Mouse (Mus musculus) liver, adult 2 months (tissue): ENCODE measurements at regions not wholly inside any gene's neighbourhood (a gene's known extent, or its start where the extent isn't known, plus 50 kb on each side); places are given as distances from the start of the nearest gene placed in this dataset.

Experiments used
- CTCF ChIP-seq: fragments of 200-500 bp; IDR thresholded peaks from 2 replicates; pipeline ENCODE4 v1.5.1; 2011; ENCODE audit warnings: low read depth, low read length, control low read depth
- POLR2A ChIP-seq: fragments of 200-500 bp; IDR thresholded peaks from 2 replicates; pipeline ENCODE4 v1.6.1; 2011; ENCODE audit warnings: low read length, control low read depth; ENCODE audit not compliant: insufficient read depth; ENCODE audit errors: extremely low read depth

- TF ChIP-seq CTCF, result no peak
- TF ChIP-seq POLR2A, result no peak
Measured at GRCm38 (mm10) chr3:81421875-81422274, 385.7 kb downstream of the Pdgfc start.
